Mouse (Mus musculus) stomach, embryonic 15.5 days (tissue): ENCODE results near the gene Gm16442. TPM values are rescaled to one million over a fixed set of nuclear protein-coding genes. Genes with fewer than 3 reads are reported as not detected.
"Not testable (repeated sequence)": the region's sequence is repeated elsewhere in the genome, so short reads cannot be mapped to it uniquely, and the experiment has no call there.

Experiments
- ATAC-seq: fragments of 200-750 bp; cut with Nextera tagmentation; 2 replicates; pipeline ENCODE4 v1.8.0; 2017; ENCODE audit warnings: low read depth, moderate number of reproducible peaks, moderate TSS enrichment; ENCODE audit not compliant: insufficient read depth, low FRiP score
- H3K27ac ChIP-seq: fragments of 300-500 bp; sonication (generic); 2 replicates; pipeline ENCODE4 v1.5.1; 2015; ENCODE audit warnings: mild to moderate bottlenecking, inconsistent platforms
- H3K27me3 ChIP-seq: fragments of 300-500 bp; sonication (generic); replicated peaks from 2 replicates; pipeline ENCODE4 v1.6.1; 2015; ENCODE audit warnings: inconsistent platforms
- H3K36me3 ChIP-seq: fragments of 300-500 bp; sonication (generic); 2 replicates; pipeline ENCODE4 v1.6.1; 2015; ENCODE audit warnings: inconsistent platforms
- H3K4me1 ChIP-seq: fragments of 300-500 bp; sonication (generic); 2 replicates; pipeline ENCODE4 v1.6.1; 2015; ENCODE audit warnings: inconsistent platforms
- H3K4me2 ChIP-seq: fragments of 300-500 bp; sonication (generic); 2 replicates; pipeline ENCODE4 v1.6.1; 2015; ENCODE audit warnings: mild to moderate bottlenecking, inconsistent platforms
- H3K4me3 ChIP-seq: fragments of 300-500 bp; sonication (generic); replicated peaks from 2 replicates; pipeline ENCODE4 v1.5.1; 2015; ENCODE audit warnings: inconsistent platforms
- H3K9ac ChIP-seq: fragments of 300-500 bp; sonication (generic); 2 replicates; pipeline ENCODE4 v1.6.1; 2015; ENCODE audit warnings: inconsistent platforms
- H3K9me3 ChIP-seq: fragments of 300-500 bp; sonication (generic); 2 replicates; pipeline ENCODE4 v1.6.1; 2016; ENCODE audit warnings: inconsistent platforms
- WGBS: fragments of 180-500 bp; shearing (Covaris S2); methylation state at CpG from one replicate; pipeline ENCODE4 v1.1.7; 2015; 5-methylcytosine and 5-hydroxymethylcytosine counted together
- polyA plus RNA-seq: library from polyadenylated mRNA; unstranded; fragments of >200 nt; fragmentation: Nextera tagmentation; extraction: Ambion mirVana; gene quantifications from 2 replicates; pipeline ENCODE4 v1.2.1, GENCODE M21; 2015

The Gm16442 gene
- not detected in 2 replicates for polyA plus RNA-seq

- H3K9me3 ChIP-seq, ATAC-seq, H3K27me3 ChIP-seq, H3K4me2 ChIP-seq, H3K27ac ChIP-seq, H3K4me3 ChIP-seq, H3K36me3 ChIP-seq, H3K4me1 ChIP-seq, H3K9ac ChIP-seq: not testable (repeated sequence)
- no CpG with 5 or more reads among the region's 2 CpGs for WGBS
Observed at GRCm38 (mm10) chr7:20122479-20122878, at the start of gene Gm16442. Gm16442 (minus strand) TSS chr7:20122579.

- H3K27ac ChIP-seq, H3K36me3 ChIP-seq, H3K27me3 ChIP-seq, H3K4me1 ChIP-seq, ATAC-seq, H3K4me2 ChIP-seq, H3K4me3 ChIP-seq, H3K9ac ChIP-seq, H3K9me3 ChIP-seq: not testable (repeated sequence)
- no CpG with 5 or more reads among the region's 3 CpGs for WGBS
Observed at GRCm38 (mm10) chr7:20168277-20168676, 45.9 kb upstream of the Gm16442 start, which contains the start of gene Vmn1r94. Vmn1r94 (minus strand) TSS chr7:20168377.

- not testable (repeated sequence) for H3K27me3 ChIP-seq, H3K4me1 ChIP-seq, H3K9ac ChIP-seq, H3K4me3 ChIP-seq, H3K9me3 ChIP-seq, H3K4me2 ChIP-seq, H3K36me3 ChIP-seq, H3K27ac ChIP-seq, ATAC-seq
- WGBS: no CpG with 5 or more reads among the region's 5 CpGs
Observed at GRCm38 (mm10) chr7:20138988-20139387, 16.6 kb upstream of the Gm16442 start, which contains the start of gene Vmn1r93. Vmn1r93 (minus strand) TSS chr7:20139088.

DNA sequence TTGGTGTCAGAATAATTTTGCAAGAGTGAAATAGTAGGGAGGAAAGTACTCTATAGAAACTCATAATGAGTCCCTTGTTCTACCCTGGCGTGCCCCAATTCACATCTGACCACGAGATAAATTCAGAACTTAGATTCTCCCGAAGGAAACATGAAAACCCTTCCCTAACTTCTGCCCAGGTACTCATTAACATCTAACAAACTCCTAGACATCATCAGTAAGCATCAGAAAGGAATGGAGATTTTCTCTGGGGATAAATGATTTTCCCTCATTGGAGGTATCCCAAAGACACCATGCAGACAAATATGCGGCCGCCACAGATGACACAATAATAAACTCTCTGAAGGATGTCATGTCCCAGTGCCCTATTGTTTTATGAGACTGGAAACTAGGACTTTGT, 23.0 kb downstream of the Gm16442 start, which contains the start of gene Vmn1r91:
Gene Vmn1r91, plus strand, starts transcription at position 301 of the 400 bp plus-strand sequence.
- ATAC-seq, H3K9me3 ChIP-seq, H3K9ac ChIP-seq, H3K4me3 ChIP-seq, H3K4me2 ChIP-seq, H3K36me3 ChIP-seq, H3K27ac ChIP-seq, H3K4me1 ChIP-seq, H3K27me3 ChIP-seq: not testable (repeated sequence)
- WGBS: 80% methylated on average over 5 of the region's 5 CpGs

DNA sequence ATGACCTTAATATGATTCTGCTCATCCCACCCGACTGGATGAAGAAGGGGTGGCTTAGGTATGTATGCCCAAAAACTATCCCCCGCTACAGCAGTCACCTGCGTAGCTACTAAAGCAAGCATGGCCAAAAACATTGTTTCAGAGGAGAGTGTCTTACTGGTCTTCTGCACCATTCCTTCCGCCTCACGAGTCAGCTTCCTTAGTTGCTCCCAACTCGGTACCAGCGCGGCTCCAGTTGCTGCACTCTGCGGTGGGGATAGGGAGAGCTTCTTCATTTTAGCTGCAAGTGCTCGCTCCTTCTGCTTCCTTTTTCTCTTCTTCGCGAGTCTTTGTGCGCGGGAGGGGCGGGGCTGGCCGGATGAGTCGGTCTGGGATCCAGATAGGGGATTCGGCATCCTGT, 44.3 kb downstream of the Gm16442 start:
- H3K4me2 ChIP-seq, H3K4me3 ChIP-seq, ATAC-seq, H3K36me3 ChIP-seq, H3K27me3 ChIP-seq, H3K4me1 ChIP-seq, H3K9me3 ChIP-seq, H3K9ac ChIP-seq, H3K27ac ChIP-seq: not testable (repeated sequence)
- 69% methylated on average over 18 of the region's 18 CpGs for WGBS

Other genes starting within 250 kb of the Gm16442 start
- 0.64 and 1.1 TPM in 2 replicates for gene Ceacam19, start 234.6 kb downstream of the Gm16442 start, polyA plus RNA-seq
- gene Pvr, start 201.4 kb downstream of the Gm16442 start, polyA plus RNA-seq: 12.8 and 13.9 TPM in 2 replicates
- gene Igsf23, start 171.8 kb downstream of the Gm16442 start, polyA plus RNA-seq: 2.7 and 3.1 TPM in 2 replicates
- 0.14 and 0.15 TPM in 2 replicates for gene Ceacam20, start 157.2 kb downstream of the Gm16442 start, polyA plus RNA-seq
- gene Nlrp9b, start 131.1 kb downstream of the Gm16442 start, polyA plus RNA-seq: not detected in 2 replicates
- gene Vmn1r91, start 22.9 kb downstream of the Gm16442 start, polyA plus RNA-seq: not detected in 2 replicates
- not detected in 2 replicates for gene Vmn1r93, start 16.5 kb upstream of the Gm16442 start, polyA plus RNA-seq
- gene Vmn1r94, start 45.8 kb upstream of the Gm16442 start, polyA plus RNA-seq: not detected in 2 replicates
- not detected in 2 replicates for gene Vmn1r95, start 71.1 kb upstream of the Gm16442 start, polyA plus RNA-seq
- not detected in 2 replicates for gene Gm6164, start 83.0 kb upstream of the Gm16442 start, polyA plus RNA-seq
- gene Gm4498, start 111.2 kb upstream of the Gm16442 start, polyA plus RNA-seq: not detected in 2 replicates
- gene Gm5890, start 140.3 kb upstream of the Gm16442 start, polyA plus RNA-seq: not detected in 2 replicates
- not detected in 2 replicates for gene Gm4133, start 211.5 kb upstream of the Gm16442 start, polyA plus RNA-seq